Mouse (Mus musculus) central nervous system, embryonic 18 days (tissue): ENCODE results near the gene Dad1. TPM values are rescaled to one million over a fixed set of nuclear protein-coding genes. Genes with fewer than 3 reads are reported as not detected.

ENCODE experiments used
- polyA plus RNA-seq: library from polyadenylated mRNA; depleted of rRNA; stranded (reverse); fragments of >200 nt; gene quantifications from 2 replicates; pipeline ENCODE4 v1.2.3, GENCODE M21; 2012; rRNA removed

Gene Dad1
- polyA plus RNA-seq: 231 and 238 TPM in 2 replicates

DNA sequence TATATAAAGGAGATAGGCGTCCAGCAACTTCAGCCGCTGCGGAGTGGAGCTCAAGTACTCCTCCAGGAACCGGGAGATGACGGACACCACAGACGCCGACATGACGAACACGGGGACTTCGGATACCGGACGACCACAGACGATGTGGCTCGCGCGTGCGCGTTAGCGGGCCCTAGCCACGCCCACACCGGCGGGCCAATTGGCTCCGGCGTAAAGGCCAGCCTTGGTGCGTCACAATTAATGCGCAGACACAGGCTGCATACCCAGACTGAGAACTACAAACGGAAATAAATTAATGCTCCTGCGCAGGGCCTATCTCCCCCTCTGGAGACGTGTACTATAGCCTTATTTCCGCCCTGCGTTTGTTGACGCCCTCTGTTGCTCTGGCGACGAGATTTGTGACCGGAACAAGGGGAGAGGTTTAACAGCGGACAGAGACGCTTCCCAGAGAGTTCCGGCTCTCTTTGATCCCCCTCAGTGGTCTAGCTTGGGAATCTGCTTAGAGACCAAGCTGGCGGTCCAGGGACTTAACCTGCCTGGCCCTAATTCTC, at the start of gene Dad1, which contains the start of gene Abhd4:
Gene Dad1, minus strand, starts transcription at position 364 of the 551 bp plus-strand sequence.
Gene Abhd4, plus strand, starts transcription at position 448 of the 551 bp plus-strand sequence.

DNA sequence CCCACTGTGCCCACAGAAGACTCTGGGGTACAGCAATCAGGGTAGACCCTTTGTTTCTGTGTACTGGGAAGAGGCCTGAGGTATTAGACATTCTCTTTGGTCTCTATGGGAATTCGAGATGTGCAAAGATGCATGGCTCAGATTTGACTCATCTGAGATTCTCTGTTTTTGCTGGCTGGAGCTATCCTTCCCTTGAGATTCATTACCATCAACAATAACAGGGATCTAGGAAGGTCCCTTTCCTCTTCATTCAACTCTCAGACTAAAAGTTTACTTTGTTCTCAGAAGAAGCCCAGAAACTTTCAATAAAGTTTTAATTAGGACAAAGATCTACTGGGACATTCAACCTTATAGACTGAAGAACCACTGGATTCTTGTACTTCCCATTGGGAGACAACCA, 30.9 kb upstream of the Dad1 start, which contains the start of gene Olfr49:
Gene Olfr49, minus strand, starts transcription at position 101 of the 400 bp plus-strand sequence.

Other genes with a start within 250 kb of the Dad1 start
- gene Abhd4, start 84 bp upstream of the Dad1 start, polyA plus RNA-seq: 20.1 and 22.3 TPM in 2 replicates
- gene Olfr49, start 30.8 kb upstream of the Dad1 start, polyA plus RNA-seq: 0.01 TPM in 1 of 2 replicates, not detected in the other
- gene Oxa1l, start 106.7 kb upstream of the Dad1 start, polyA plus RNA-seq: 83.9 and 86.0 TPM in 2 replicates
- gene Slc7a7, start 163.7 kb upstream of the Dad1 start, polyA plus RNA-seq: 3.2 and 4.4 TPM in 2 replicates
- 261 and 274 TPM in 2 replicates for gene Mrpl52, start 172.8 kb upstream of the Dad1 start, polyA plus RNA-seq
- gene Mmp14, start 177.5 kb upstream of the Dad1 start, polyA plus RNA-seq: 52.9 and 57.1 TPM in 2 replicates
- gene Lrp10, start 210.0 kb upstream of the Dad1 start, polyA plus RNA-seq: 29.7 and 31.7 TPM in 2 replicates
- 17.0 and 19.6 TPM in 2 replicates for gene Rem2, start 222.0 kb upstream of the Dad1 start, polyA plus RNA-seq